Mouse (Mus musculus): ENCODE measurements around the gene Srsf10. TPM values are rescaled to one million over a fixed set of nuclear protein-coding genes. Genes with fewer than 3 reads are reported as not detected.

Srsf10 gene
- total RNA-seq (2015) (104 and 125 TPM in 2 replicates), total RNA-seq (2017) (130 and 147 TPM in 2 replicates)

DNA sequence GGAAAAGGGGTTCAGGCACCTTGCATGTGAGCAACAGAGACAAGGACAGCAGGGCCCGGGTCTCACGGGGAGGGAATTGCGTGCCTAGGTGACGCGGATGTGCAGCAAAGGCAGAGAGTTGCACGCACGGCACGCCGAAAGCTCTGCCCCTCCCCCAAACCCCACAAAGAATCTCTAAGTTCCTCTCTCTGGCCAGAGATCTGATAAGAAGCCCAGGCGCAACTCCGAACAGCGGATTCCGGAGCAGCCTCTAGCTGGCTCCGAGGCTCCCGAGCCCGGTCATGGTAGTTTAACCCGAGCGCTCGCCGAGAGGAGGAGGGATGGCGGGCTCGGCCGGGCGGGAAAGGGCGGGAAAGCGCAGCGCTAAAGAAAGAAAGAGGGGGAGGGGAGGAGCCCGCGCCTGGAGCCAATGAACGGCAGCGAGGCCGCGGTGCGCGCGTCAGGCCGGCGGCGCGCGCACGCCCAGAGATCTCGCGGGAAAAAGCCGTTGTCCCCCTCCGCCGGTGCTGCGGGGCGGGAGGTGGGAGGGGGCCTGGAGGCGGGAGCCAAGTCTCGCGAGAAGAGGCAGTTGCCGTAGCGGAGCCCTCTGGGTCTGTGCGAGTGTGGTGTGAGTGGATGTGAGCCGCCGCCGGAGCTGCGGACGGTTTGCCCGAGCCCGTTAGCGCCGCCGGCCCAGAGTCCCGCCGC lies at the start of gene Srsf10:
Gene Srsf10 (plus strand): TSS at position 212 of the 687 bp plus-strand sequence.
- peak; percentile 87 for ATAC-seq (ENCODE audit: poor library complexity, severe bottlenecking)

DNA sequence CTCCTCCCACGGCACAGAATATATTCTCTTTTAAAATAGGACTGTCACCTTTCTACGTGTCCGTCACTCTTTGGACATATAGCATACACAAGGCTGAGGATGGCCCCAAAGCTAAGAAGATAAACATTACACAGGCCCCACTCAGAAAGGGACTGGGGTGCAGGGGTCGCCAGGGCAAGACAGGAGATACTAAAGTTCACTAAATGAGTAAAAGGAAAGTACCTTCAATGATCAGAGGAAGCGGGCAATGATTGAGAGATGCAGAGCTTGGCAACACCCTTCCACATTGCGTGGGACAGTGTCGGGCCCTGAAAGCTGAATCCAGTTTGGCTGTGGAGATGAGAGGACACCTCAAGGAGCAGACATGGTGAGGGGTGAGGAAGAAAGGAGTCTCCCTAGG lies 40.7 kb upstream of the Srsf10 start:
- no peak for ATAC-seq (ENCODE audit: poor library complexity, severe bottlenecking)

DNA sequence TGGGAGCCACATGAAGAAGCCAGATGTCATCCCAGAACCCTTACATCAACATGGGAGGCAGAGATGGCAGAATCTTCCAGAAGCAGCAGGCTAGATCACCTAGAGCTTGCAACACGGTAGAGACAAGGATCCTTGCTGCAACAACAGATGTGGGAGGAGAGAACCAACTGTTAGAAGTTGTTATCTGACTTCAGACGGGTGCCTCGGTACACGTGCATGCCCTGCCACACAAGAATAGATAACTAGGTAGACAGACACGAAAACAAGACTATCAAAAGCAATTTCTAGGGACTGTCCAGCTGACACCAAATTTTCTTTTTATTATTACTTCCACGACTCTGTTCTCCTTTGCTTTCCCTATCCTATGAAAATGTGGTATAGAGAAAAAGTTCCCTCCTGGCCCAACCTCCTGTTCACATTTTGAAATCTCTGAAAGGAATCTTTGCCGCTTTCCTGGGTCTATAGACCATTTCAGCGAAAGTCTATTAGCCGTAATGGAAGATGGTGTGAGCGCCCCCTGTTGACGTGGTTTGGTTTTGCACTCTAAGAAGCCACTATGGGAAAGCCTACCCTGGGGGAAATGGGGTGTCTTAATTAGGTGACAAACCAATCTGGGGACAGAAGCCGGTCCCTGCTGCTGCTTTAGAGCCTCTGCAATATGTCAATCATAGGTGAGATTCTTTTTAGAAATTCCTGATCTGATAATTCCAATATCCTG lies 38.5 kb upstream of the Srsf10 start:
- peak; percentile 66; the same call in 1 of the 2 replicates for ATAC-seq (ENCODE audit: poor library complexity, severe bottlenecking)

DNA sequence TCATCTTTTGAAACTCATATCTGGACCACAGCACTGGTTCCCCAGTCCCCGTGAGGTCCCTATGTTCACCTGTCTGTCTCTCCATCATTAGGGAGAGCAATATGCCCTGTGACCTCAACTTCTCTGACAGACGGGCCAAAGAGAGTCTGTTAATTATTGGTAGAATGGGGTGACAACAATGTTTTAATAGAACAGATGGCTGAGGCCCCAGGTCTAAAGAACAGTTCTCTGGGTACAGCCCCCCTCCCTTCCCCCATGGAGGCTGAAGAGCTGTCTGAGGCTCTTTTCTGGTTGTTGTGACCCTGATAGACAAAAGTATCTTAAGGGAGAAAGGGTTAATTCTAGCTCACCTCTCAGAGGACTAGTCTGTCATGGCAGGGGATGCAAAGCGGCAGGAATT lies 37.2 kb upstream of the Srsf10 start:
- no peak for ATAC-seq (ENCODE audit: poor library complexity, severe bottlenecking)

DNA sequence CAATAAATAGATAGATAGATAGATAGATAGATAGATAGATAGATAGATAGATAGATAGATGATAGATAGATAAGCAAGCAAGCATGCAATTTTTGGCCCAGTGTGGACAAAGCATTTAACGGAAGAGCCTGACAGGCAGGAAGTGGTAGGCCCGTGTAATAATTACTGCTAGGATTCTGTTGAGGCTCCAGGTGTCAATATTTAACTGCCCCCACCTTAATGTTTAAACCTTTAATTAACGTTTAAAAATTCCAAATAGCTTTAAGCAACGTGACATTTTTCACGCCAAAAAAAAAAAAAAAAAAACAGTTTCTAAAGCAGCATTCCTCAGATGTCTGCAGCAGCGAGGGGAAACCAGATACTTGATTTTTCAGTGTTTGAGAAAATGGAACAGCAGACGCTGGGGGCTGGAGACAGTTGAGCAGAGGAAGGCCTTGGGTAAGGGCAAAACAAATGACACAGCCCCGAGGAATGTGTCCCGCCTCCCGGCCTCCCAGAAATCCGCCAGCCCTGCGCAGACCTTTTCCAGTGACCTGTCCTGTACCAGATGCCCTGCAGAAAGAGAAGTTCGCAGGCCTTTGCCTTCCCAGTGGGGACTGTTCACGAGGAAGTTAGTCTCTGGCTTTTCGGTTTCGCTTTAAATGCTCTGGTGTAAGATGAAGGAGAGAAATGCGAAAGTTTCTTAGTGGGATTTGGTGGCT lies 35.6 kb upstream of the Srsf10 start:
- peak; percentile 52 for ATAC-seq (ENCODE audit: poor library complexity, severe bottlenecking)

DNA sequence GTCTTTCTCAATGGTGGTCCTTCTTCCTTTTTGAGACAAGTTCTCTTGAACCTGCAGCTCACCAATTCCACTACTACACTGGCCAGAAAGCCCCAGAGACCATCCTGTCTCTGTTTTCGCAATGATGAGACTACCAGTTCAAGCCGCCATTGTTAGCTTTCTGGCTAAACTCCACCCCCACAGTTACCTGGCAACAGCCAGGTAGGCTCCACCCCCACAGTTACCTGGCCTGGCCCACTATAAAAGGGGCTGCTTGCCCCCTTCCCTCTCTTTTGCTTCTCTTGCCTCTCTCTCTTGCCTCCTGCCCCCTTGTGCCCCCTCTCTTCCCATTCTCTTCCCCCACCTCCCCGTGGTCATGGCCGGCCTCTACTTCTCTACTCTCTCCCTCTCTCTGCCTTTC lies 33.8 kb upstream of the Srsf10 start:
- ATAC-seq (ENCODE audit: poor library complexity, severe bottlenecking) = no peak

DNA sequence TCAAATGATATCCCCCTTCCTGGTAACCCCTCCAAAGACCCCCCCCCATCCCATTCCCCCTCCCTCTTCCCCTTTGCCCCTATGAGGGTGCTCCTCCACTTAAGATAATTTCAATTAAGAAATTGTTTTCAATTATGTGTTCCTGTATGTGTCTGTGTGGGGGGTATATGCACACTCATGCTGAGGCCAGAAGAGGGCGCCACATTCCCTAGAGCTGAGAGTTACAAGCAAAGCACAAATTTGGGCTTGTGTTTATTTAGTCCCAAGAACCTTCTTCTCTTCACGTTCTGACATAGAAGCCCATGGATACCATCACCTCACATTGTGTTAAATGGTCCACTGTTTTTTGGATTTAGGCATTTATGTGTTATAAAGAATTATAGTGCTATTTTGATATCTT lies 32.2 kb upstream of the Srsf10 start:
- ATAC-seq (ENCODE audit: poor library complexity, severe bottlenecking) = no peak

DNA sequence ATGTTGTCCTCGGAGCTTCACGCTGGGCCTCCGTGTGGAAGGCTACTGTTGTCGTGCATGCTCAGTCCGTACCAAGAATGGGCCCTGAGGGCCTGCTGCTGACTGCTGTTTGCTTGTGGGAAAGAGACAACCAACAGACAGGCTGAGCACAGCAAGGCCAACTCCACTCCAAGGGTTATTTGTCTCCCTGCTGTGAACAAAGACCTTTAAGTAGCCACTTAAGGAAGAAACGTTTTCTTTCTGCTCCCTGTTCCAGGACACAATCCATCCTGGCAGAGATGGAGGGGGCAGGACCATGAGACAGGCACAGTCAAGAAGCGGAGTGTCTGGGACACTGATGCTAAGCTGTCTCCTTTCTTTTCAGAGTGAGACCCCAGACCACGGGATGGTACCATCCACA lies 31.3 kb upstream of the Srsf10 start:
- ATAC-seq (ENCODE audit: poor library complexity, severe bottlenecking) = no peak

DNA sequence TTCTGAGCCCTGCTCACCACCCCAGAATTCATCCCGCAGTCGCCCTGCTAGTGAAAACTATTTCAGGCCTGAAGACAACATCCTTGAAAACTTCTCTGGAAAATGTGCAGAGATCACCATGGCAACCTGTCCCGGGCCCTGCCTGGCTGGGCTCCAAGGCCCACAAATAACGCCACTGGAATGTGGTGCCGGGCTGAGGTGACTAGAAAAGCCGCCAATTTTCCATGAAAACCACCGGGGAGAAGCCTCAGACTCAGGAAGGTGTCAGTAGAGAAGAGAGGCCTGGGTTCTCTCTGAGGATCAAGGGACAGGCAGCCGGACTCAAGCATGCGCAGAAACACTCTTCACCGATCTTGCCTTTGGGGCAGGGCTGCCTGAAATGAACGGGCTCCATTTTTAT lies 27.1 kb upstream of the Srsf10 start:
- ATAC-seq (ENCODE audit: poor library complexity, severe bottlenecking) = no peak

DNA sequence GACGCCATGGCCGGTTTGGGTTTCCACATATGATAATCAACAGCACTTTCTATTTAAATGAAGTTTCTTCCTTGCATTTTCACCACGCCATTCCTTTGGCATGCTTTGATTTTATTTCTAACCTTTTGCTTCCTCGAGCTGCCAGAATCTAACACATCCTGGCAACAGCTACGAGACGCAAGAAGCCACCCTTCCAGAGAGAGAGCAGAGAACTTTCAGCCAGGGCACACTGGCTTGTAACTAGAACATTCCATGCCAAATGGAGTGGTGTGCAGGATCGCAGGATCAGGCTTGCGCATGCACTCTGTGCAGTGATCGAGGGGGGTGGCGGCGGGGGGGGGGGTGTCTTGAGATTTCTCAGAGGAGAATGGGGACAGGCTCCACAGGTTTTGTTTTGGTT lies 23.5 kb upstream of the Srsf10 start:
- no peak for ATAC-seq (ENCODE audit: poor library complexity, severe bottlenecking)

DNA sequence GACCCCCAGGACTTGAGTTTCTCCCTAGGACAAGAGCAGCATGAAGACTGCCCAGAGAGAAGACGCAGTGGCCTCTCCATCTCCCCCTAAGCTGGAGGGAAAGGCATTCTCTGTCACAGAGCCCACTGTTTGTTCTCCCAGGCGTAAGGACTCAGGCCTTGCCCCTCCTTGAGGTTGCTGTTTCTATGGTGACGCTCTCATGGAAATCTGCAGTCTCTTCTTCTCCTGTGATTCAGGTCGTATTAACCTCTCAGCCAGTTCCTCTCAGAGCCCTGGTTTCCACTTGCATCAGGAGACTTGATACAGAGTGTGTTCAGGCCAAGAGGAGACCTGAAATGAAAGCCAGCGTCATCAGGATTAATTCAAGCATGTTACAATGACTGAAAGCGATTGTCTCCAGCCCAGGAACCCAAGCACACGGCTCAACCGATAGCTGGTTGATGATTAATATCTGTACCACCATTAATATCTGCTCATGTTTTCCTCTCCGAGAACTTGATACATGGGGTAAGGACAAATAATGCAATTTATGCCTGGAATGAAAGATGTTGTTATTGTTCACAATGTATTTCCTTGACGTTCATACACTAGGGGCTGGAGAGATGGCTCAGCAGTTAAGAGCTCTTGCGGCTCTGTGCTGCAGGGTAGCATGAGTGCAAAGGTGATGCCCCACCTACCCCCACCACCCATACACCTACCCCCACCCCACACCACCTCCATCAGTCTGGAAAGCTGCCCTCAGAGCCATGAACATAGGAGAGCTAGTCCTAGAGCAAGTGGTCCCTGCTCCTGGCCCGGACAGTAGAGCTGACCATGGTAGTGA lies 22.0 kb upstream of the Srsf10 start:
- no peak for ATAC-seq (ENCODE audit: poor library complexity, severe bottlenecking)

DNA sequence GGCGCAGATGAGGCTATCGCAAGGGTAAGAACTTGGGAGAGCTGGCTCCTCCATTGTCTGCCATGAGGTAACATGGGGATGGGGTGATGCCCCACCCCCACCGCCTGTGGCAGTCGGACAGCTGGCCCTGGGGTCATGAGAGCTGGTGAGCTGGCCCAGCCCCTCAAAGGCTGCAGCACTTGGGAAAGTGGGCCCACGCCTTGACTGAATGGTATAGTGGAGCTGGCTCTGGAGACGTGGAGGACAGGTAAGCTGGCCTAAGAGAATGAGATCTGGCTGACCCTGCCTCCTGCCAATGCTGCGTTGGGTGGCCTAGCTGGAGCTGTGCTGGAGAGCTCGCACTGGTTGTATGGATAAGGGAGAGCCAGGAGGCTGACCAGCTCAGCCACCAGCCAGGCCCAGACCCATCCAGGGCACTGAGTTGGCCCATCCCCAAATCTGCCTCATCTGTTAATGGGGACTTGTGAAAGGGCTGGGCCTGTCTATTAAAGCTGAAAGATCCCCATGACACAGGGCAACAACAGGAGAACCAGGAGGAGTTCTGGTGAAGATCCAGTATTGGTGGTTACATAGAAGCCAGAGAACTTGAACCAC lies 21.3 kb upstream of the Srsf10 start:
- ATAC-seq (ENCODE audit: poor library complexity, severe bottlenecking) = no peak

DNA sequence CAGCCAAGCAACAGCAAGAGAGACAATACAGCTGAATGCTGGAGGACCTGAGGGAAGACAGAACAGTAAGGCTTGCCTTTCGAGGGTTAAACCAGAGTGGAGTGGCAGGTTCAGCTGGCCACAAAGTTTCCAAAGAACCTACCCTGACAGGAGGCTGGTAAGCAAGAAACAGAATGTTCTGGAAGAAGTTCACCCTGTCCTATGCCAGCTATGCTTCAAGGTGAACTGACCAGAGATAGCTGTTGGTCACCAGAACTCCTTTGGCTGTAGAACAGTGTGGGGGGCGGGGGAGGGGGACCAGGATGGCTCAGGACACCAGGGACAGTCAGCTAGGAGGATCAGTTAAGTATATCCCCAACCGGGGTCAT lies 16.6 kb upstream of the Srsf10 start:
- ATAC-seq (ENCODE audit: poor library complexity, severe bottlenecking) = no peak

DNA sequence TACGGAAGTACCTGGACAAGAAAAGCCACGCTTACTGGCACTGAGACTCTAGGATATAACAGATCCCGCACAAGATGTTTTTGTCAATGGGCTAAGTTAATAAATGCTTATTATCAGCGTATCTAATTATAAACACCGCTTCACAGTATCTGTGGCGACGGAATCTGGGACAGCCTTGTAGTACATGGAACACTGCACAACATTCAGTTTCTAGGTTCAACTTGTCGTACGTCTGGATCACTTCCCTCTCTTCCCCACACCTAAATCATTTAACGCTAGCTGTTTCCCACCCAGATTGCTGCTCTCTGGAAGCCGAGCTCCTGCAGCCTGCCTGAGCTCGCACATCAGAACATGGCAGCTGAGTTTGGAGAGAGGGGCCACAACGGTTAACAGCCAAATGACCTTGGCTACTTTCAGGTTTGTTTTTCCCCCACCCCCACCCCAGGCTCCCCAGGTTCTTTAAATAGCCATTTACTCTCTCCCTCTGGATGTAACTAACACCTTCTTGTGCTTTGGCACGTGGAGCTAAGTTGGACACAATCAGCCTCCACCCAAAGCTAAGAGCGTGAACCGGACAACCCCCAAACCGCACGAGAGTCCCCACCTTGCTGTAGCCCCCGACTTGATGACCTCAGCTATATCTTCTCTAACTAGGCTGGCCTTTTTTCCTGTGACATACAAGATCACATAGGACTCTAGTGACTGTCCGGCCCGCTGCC lies 16.1 kb upstream of the Srsf10 start:
- ATAC-seq (ENCODE audit: poor library complexity, severe bottlenecking) = no peak

DNA sequence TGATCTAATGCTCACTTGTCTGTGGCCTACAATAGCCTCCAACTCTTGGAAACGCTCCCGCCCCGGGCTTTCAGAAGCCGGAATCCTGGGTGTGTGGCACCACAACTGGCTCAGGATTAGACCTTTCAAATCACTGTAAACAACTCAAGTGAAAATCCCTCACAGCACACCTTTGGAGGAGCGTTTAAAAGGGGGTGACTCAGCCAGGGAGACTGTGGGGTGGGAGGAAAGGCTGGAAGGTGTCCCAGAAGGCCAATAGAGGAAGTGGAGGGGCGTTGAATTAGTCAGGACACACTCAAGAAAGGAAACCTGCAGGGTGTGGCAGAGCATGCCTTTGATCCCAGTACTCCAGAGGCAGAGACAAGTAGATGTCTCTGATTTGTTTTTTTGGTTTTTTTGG lies 11.1 kb upstream of the Srsf10 start:
- ATAC-seq (ENCODE audit: poor library complexity, severe bottlenecking) = no peak

DNA sequence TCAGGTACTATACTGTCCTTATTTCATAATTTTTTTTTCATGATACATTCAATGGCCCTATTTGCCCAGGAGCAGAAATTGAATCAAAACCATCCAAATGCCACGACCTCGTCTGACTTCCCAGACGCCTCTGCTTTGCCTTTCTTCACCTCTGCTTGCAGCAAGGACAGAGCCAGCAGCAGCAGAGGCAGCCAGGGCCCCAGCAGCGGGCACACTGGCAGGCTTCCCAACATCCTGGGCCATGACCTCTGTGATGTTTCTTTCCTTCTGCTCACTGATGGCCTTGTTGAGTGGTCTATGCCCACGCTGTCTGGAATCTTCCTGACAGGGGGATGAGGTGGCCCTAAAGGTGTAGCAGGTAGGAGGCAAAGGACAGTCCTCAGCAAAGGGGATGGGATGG lies 8.0 kb upstream of the Srsf10 start:
- ATAC-seq (ENCODE audit: poor library complexity, severe bottlenecking) = no peak

DNA sequence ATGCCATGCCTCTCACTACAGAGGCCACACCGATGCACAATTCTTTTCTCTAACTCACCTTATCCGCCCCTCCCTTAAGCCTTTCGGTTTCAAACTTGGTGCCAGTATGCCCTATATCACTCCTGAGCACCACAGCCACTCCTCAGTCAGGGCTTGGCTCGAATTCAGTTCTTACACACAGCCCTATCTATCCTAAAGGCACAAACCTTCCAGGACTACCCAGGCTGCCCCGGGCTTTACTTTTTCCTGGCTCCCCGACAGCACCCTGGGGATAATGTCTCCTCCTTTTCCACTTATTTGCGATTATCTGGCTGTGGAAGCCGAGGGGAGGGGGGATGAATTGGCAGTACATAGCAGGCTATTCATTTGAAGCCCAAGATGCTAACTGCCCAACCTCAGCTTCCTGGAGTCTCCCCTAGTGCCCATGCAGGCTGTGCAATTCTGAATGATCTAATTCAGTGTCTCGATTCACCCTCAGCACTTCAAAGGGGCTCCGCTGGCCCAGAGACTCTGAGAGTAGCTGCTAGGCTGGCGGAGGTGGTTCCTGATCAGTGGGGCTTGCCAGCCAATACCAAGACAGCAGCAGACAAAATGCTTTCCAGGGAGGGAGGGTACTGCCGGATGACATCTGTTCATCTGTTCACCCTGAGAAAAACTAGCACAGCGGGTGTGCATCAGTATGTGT lies 5.0 kb upstream of the Srsf10 start:
- ATAC-seq (ENCODE audit: poor library complexity, severe bottlenecking) = no peak

DNA sequence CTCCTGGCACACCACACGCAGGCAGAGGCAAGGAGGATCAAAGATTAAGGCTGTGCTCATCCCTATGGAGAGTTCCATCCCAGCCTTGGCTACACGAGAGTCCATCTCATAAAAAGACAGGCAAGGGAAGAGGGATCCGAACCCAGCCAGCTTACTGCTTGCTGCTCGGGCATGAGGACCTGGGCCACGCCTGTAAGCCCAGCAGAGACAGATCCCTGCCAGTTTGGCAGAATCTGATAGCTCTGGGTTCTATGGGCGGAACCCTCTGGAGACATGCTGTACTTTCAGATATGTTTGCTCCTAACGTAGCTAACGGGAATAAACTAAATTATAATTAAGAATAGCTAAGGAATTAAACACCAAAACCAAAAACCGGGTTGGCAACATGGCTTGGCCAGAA lies 3.6 kb upstream of the Srsf10 start:
- no peak for ATAC-seq (ENCODE audit: poor library complexity, severe bottlenecking)

DNA sequence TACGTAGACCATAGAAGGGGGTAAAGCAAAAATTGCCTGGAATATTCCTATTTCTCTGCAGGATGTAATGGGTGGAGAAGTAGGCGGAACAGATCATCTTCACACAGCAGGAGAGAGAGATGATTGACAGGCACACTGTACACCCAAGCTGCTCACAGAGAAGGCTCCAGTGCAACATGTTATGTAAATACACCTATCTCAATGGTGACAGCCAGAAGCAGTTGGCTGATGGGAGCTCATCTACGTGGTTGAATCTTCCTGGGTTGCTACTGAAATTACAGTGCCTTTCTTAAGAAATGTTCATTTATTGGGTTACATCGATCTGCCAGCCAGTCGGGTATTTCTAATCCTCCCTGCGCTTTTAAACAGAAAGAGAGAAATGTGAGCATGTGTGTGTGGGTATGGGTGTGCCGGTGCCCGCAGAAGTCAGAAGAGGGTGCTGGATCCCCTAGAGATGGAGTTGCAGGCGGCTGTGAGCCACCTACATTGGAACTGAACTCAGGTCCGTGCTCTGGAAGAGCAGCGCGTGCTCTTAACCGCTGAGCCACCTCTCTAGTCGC lies 1.5 kb upstream of the Srsf10 start:
- ATAC-seq (ENCODE audit: poor library complexity, severe bottlenecking) = no peak
